Mouse (Mus musculus): ENCODE measurements around the gene Rps17. TPM values are rescaled to one million over a fixed set of nuclear protein-coding genes. Genes with fewer than 3 reads are reported as not detected.

The Rps17 gene
- total and polyA plus RNA-seq, 2 experiments from 2014 or later, result 706 to 883 TPM

DNA sequence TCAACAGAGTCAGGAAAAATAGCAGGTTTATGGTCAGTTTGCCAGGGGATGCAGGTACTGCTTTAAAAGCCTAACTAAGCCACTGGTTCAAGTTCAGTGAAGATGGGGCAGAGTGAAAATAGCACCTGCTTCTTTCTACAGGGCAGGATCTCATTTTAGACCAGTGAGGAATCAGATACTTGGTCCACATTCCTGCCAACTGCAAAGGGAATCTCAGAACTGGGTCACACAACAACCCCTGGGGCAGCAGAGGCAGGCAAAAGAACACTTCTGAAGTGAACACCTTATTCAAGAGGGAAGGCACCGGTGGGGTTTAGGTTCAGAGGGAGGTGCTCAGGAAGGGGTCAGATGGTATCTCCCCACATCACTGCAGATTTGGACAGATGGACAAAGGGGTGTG is 11.3 kb upstream of the Rps17 start:
- no peaks in the 10 kb centered on the region for H3K27me3 ChIP-seq (ENCODE audit: insufficient read depth, low read length)
- no peaks in the 10 kb centered on the region for H3K9me3 ChIP-seq (ENCODE audit: low read length)
- no peaks in the 10 kb centered on the region for H3K36me3 ChIP-seq (ENCODE audit: insufficient read depth)
- no peak overlapping the region for H3K4me2 ChIP-seq (ENCODE audit: low read depth)
- no peak overlapping the region for H3K27ac ChIP-seq (ENCODE audit: low read depth, low read length)
- no peak for TF ChIP-seq CTCF (IDR thresholded peaks at IDR 0.05; ENCODE audit: low read depth)
- no peak overlapping the region for H3K9ac ChIP-seq
- WGBS, result 79% methylated on average over 1 of the region's 1 CpGs
- ATAC-seq (no peak), DNase-seq (no peak)
- no peaks in the 10 kb centered on the region for H3K4me1 ChIP-seq (ENCODE audit: insufficient read depth)
- no peak overlapping the region for H3K4me3 ChIP-seq (ENCODE audit: low read depth, low read length)

- Histone ChIP-seq H3K4me1 (ENCODE audit: insufficient read depth) (no peaks in the 10 kb centered on the region), H3K4me2 (ENCODE audit: low read depth) (no peak overlapping the region), H3K27me3 (ENCODE audit: insufficient read depth, low read length) (no peaks in the 10 kb centered on the region), H3K9me3 (ENCODE audit: low read length) (no peaks in the 10 kb centered on the region), H3K4me3 (ENCODE audit: low read depth, low read length) (no peak overlapping the region), H3K9ac (no peak overlapping the region), H3K27ac (ENCODE audit: low read depth, low read length) (no peak overlapping the region), H3K36me3 (ENCODE audit: insufficient read depth) (no peaks in the 10 kb centered on the region)
- DNase-seq, result no peak
- no peak for ATAC-seq
- 84% methylated on average over 7 of the region's 7 CpGs for WGBS
- no peak for TF ChIP-seq CTCF (IDR thresholded peaks at IDR 0.05; ENCODE audit: low read depth)
Observed at GRCm38 (mm10) chr7:81355746-81356145, 10.7 kb upstream of the Rps17 start.

GRCm38 (mm10) chr7:81351826-81352225 is 6.8 kb upstream of the Rps17 start:
- H3K27me3 ChIP-seq (ENCODE audit: insufficient read depth, low read length), result no peaks in the 10 kb centered on the region
- no peaks in the 10 kb centered on the region for H3K9me3 ChIP-seq (ENCODE audit: low read length)
- ATAC-seq (no peak), DNase-seq (no peak)
- H3K4me1 ChIP-seq (ENCODE audit: insufficient read depth), result no peaks in the 10 kb centered on the region
- no peak overlapping the region for H3K4me3 ChIP-seq (ENCODE audit: low read depth, low read length)
- no peaks in the 10 kb centered on the region for H3K36me3 ChIP-seq (ENCODE audit: insufficient read depth)
- no peak overlapping the region for H3K4me2 ChIP-seq (ENCODE audit: low read depth)
- TF ChIP-seq CTCF (IDR thresholded peaks at IDR 0.05; ENCODE audit: low read depth), result no peak
- WGBS, result 77% methylated on average over 4 of the region's 4 CpGs
- H3K9ac ChIP-seq, result no peak overlapping the region
- H3K27ac ChIP-seq (ENCODE audit: low read depth, low read length), result no peak overlapping the region

- WGBS, result 44% methylated on average over 7 of the region's 7 CpGs
- Histone ChIP-seq H3K36me3 (ENCODE audit: insufficient read depth) (no peaks in the 10 kb centered on the region), H3K4me2 (ENCODE audit: low read depth) (no peak overlapping the region), H3K27me3 (ENCODE audit: insufficient read depth, low read length) (no peaks in the 10 kb centered on the region), H3K9me3 (ENCODE audit: low read length) (no peaks in the 10 kb centered on the region), H3K9ac (no peak overlapping the region), H3K4me3 (ENCODE audit: low read depth, low read length) (no peak overlapping the region), H3K4me1 (ENCODE audit: insufficient read depth) (no peaks in the 10 kb centered on the region), H3K27ac (ENCODE audit: low read depth, low read length) (no peak overlapping the region)
- DNase-seq (no peak), ATAC-seq (no peak)
- no peak for TF ChIP-seq CTCF (IDR thresholded peaks at IDR 0.05; ENCODE audit: low read depth)
Observed at GRCm38 (mm10) chr7:81348206-81348605, 3.2 kb upstream of the Rps17 start.

- peak overlapping the region; percentile 45 for H3K4me2 ChIP-seq (ENCODE audit: low read depth)
- TF ChIP-seq CTCF (IDR thresholded peaks at IDR 0.05; ENCODE audit: low read depth), result no peak
- H3K36me3 ChIP-seq (ENCODE audit: insufficient read depth), result peaks cover 12% of the 10 kb centered on the region
- no peaks in the 10 kb centered on the region for H3K4me1 ChIP-seq (ENCODE audit: insufficient read depth)
- H3K4me3 ChIP-seq (ENCODE audit: low read depth, low read length), result peak overlapping the region; percentile 84
- H3K9me3 ChIP-seq (ENCODE audit: low read length), result no peaks in the 10 kb centered on the region
- peak; percentile 50; the same call in 1 of the 2 replicates for ATAC-seq
- no peak overlapping the region; the same call in 1 of the 2 replicates for H3K27ac ChIP-seq (ENCODE audit: low read depth, low read length)
- H3K27me3 ChIP-seq (ENCODE audit: insufficient read depth, low read length), result no peaks in the 10 kb centered on the region
- DNase-seq, result no peak
- H3K9ac ChIP-seq, result peak overlapping the region; percentile 50
- 61% methylated on average over 15 of the region's 15 CpGs for WGBS
Observed at GRCm38 (mm10) chr7:81345447-81346170, 555 bp upstream of the Rps17 start.

- no peak for TF ChIP-seq CTCF (IDR thresholded peaks at IDR 0.05; ENCODE audit: low read depth)
- Histone ChIP-seq H3K4me1 (ENCODE audit: insufficient read depth) (no peaks in the 10 kb centered on the region), H3K4me3 (ENCODE audit: low read depth, low read length) (peak overlapping the region; percentile 84), H3K9me3 (ENCODE audit: low read length) (no peaks in the 10 kb centered on the region), H3K27ac (ENCODE audit: low read depth, low read length) (no peak overlapping the region), H3K4me2 (ENCODE audit: low read depth) (peak overlapping the region; percentile 79), H3K9ac (peak overlapping the region; percentile 93), H3K27me3 (ENCODE audit: insufficient read depth, low read length) (no peaks in the 10 kb centered on the region), H3K36me3 (ENCODE audit: insufficient read depth) (peaks cover 25% of the 10 kb centered on the region)
- ATAC-seq, result no peak
- no peak for DNase-seq
- WGBS, result 13% methylated on average over 10 of the region's 10 CpGs
Observed at GRCm38 (mm10) chr7:81343831-81344230, 1.2 kb downstream of the Rps17 start.

DNA sequence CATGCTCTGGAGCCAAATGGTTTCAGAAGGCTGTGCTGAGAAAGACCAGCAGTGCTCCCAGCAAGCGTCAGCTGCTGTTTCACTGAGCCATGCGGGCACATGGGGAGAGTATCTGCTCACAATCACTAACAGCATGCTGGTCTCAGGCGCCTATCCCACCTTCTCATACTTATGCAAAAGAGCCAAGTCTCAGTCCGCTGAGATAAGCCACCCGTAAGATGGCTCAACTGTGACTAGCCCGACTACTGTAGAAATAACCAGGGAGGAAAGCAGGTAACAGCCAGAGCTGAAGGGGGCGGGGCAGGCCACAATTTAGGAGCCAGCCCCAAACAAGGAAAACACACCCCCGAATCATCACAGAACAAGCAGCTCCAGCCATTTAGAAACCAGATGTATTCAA is 1.7 kb downstream of the Rps17 start:
- Histone ChIP-seq H3K27me3 (ENCODE audit: insufficient read depth, low read length) (no peaks in the 10 kb centered on the region), H3K4me1 (ENCODE audit: insufficient read depth) (no peaks in the 10 kb centered on the region), H3K27ac (ENCODE audit: low read depth, low read length) (no peak overlapping the region), H3K36me3 (ENCODE audit: insufficient read depth) (peaks cover 25% of the 10 kb centered on the region), H3K9ac (peak overlapping the region; percentile 93), H3K9me3 (ENCODE audit: low read length) (no peaks in the 10 kb centered on the region), H3K4me2 (ENCODE audit: low read depth) (peak overlapping the region; percentile 79), H3K4me3 (ENCODE audit: low read depth, low read length) (peak overlapping the region; percentile 84)
- 42% methylated on average over 8 of the region's 8 CpGs for WGBS
- TF ChIP-seq CTCF (IDR thresholded peaks at IDR 0.05; ENCODE audit: low read depth), result no peak
- ATAC-seq (no peak), DNase-seq (no peak)

All from forebrain, postnatal 0 days (tissue).